Mouse (Mus musculus): ENCODE data around the gene Gm281. TPM values are rescaled to one million over a fixed set of nuclear protein-coding genes. Genes with fewer than 3 reads are reported as not detected.

Gm281 gene
- polyA plus RNA-seq, 1 experiment from 2014 or later = not detected

- no peak for DNase-seq (ENCODE audit: low spot score)
Observed at GRCm38 (mm10) chr14:13861416-13861815, 52.9 kb downstream of the Gm281 start.

GRCm38 (mm10) chr14:13812801-13813479 is 101.3 kb downstream of the Gm281 start:
- no peak for DNase-seq (ENCODE audit: low spot score)

DNA sequence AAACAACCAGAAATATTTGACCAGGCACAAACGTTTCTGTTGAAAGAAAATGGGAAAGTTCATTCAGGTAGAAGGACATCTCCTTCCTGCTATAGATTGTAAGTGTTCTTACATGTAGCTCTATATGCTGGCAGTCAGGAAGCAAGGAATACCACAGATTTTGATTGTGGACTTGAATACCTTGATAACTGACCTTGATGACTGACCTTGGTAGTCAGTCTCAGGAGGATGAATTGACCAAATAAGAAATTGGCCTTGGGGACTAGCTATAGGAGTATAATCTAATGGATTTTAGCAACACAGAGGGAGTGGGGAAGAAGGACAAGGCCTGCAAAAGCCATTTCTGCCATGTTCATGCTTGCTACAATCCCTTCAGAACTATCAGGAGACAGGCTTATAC is 123.8 kb downstream of the Gm281 start:
- DNase-seq (ENCODE audit: low spot score) = no peak

DNA sequence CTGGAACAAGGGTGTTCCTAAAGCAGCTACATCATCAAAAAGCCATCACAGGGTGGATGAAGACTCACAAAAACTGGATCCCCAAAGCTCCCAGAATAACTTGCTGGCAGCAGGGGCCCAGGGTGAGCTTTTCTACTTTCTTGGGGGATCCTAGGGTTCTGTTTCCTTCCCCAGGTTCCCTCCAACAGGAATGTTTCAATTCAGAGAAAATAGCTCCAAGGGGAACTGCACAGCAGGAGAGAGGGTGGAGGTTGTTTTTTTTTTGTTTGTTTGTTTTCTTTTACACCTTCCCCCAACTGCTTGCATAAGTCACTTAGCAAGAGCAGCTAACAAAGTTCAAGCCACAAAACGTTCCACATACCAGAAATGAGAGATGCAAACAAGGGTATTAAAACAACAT is 124.3 kb downstream of the Gm281 start:
- no peak for DNase-seq (ENCODE audit: low spot score)

- DNase-seq (ENCODE audit: low spot score) = no peak
Observed at GRCm38 (mm10) chr14:13782970-13783369, 131.3 kb downstream of the Gm281 start.

DNA sequence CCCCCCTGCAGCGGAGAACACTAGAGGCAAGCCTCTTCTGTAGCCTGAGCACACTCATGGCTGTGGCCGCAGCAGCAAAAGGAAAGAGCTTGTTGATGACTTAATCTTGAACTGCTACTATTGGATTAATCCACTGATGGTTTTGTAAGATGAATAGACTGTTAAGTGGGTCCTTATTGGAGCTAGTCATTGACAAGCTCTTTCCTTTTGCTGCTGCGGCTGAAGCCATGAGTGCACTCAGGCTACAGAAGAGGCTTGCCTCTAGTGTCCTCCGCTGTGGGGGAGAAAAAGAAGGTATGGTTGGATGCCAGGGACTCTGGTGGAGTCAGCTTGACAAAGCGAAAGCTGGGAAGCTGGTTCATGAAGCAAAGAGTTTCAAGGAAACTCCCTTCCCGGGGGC is 135.9 kb downstream of the Gm281 start:
- no peak for DNase-seq (ENCODE audit: low spot score)

GRCm38 (mm10) chr14:13771163-13771562 is 143.1 kb downstream of the Gm281 start:
- DNase-seq (ENCODE audit: low spot score) = no peak

DNA sequence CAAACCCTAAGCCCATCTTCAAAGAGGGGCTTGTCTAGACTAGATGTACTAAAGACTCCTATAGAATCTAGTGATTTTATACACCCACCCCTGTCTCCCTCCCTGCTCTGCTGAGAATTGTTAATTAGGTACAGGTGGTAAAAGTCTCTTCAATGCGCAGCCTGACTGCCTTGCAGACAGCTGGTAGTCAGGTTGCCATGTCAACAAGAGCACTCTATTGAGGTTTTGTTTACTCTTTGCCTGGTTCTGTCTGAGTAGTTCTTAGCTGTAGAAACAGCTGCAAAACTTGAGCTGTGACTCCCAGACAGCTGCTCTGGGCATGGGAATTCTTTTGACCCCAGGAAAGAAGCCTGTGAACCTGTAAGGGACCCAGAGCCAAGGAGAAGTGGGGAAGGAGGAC is 143.6 kb downstream of the Gm281 start:
- DNase-seq (ENCODE audit: low spot score) = no peak

Small RNA genes within 50 kb of the gene (microRNA-seq; reads per million reads assigned to microRNA genes)
- gene Gm27506 (ENCODE audit: borderline number of aligned reads) = not detected

Other genes with a start within 250 kb of the Gm281 start
- gene Sntn, start 243.6 kb downstream of the Gm281 start, polyA plus RNA-seq (2015; fragmentation: Nextera tagmentation; extraction: Ambion mirVana) = 0.55 and 0.67 TPM in 2 replicates
- gene Atxn7, start 47.0 kb upstream of the Gm281 start, polyA plus RNA-seq (2015; fragmentation: Nextera tagmentation; extraction: Ambion mirVana) = 2.6 and 4.3 TPM in 2 replicates
- gene Thoc7, start 47.4 kb upstream of the Gm281 start, polyA plus RNA-seq (2015; fragmentation: Nextera tagmentation; extraction: Ambion mirVana) = 235 TPM in 2 replicates
- 228 and 234 TPM in 2 replicates for gene Psmd6, start 206.5 kb upstream of the Gm281 start, polyA plus RNA-seq (2015; fragmentation: Nextera tagmentation; extraction: Ambion mirVana)